Mouse (Mus musculus) thymus, postnatal 4 days (tissue): ENCODE results near the gene Unk.
A peak's percentile ranks its signal among the peaks of the same experiment; 100 is the strongest.

Experiments used
- DNase-seq: peaks from one replicate; pipeline ENCODE4 v3.0.0; 2021

Gene Unk

GRCm38 (mm10) chr11:116093771-116094565 lies 63.8 kb downstream of the Unk start:
- no peak for DNase-seq

- DNase-seq, result no peak
These were observed 65.5 kb downstream of the Unk start for GRCm38 (mm10) chr11:116095573-116095972.

- peak; percentile 73 for DNase-seq
These were observed 66.3 kb downstream of the Unk start for GRCm38 (mm10) chr11:116096213-116097108.

GRCm38 (mm10) chr11:116098711-116099460 lies 68.8 kb downstream of the Unk start:
- DNase-seq, result no peak

- no peak for DNase-seq
These were observed 69.3 kb downstream of the Unk start for GRCm38 (mm10) chr11:116099462-116099861.

- DNase-seq, result no peak
These were observed 70.3 kb downstream of the Unk start for GRCm38 (mm10) chr11:116100385-116100784.

- no peak for DNase-seq
These were observed 70.7 kb downstream of the Unk start for GRCm38 (mm10) chr11:116100839-116101238.

- DNase-seq, result no peak
These were observed 71.8 kb downstream of the Unk start for GRCm38 (mm10) chr11:116101931-116102381.

- no peak for DNase-seq
These were observed 72.3 kb downstream of the Unk start for GRCm38 (mm10) chr11:116102472-116102871.

- no peak for DNase-seq
These were observed 73.5 kb downstream of the Unk start for GRCm38 (mm10) chr11:116103572-116103971.

GRCm38 (mm10) chr11:116104006-116104646 lies 74.0 kb downstream of the Unk start:
- DNase-seq, result no peak

- no peak for DNase-seq
These were observed 74.9 kb downstream of the Unk start for GRCm38 (mm10) chr11:116105065-116105464.

GRCm38 (mm10) chr11:116106154-116106962 lies 76.2 kb downstream of the Unk start:
- no peak for DNase-seq

GRCm38 (mm10) chr11:116106963-116107776 lies 77.0 kb downstream of the Unk start:
- DNase-seq, result no peak

GRCm38 (mm10) chr11:116107777-116108285 lies 77.7 kb downstream of the Unk start:
- DNase-seq, result no peak

- no peak for DNase-seq
These were observed 78.5 kb downstream of the Unk start for GRCm38 (mm10) chr11:116108464-116109137.

GRCm38 (mm10) chr11:116109441-116110081 lies 79.4 kb downstream of the Unk start:
- DNase-seq, result peak; percentile 52

- no peak for DNase-seq
These were observed 80.0 kb downstream of the Unk start for GRCm38 (mm10) chr11:116110131-116110530.

GRCm38 (mm10) chr11:116110540-116110939 lies 80.4 kb downstream of the Unk start:
- DNase-seq, result no peak
